Mouse (Mus musculus) embryonic fibroblast, embryonic 13.5 days (primary cell): Measurements from ENCODE around the gene Ints11.

Experiments used
- CTCF ChIP-seq: IDR thresholded peaks from 2 replicates; pipeline ENCODE4 v1.5.1; 2011; ENCODE audit warnings: mild to moderate bottlenecking, control low read depth, low read length, moderate library complexity, borderline replicate concordance; ENCODE audit not compliant: insufficient read depth
- POLR2A ChIP-seq: IDR thresholded peaks from 2 replicates; pipeline ENCODE4 v1.6.1; 2011; ENCODE audit warnings: low read depth, mild to moderate bottlenecking, control low read depth, low read length, moderate library complexity

DNA sequence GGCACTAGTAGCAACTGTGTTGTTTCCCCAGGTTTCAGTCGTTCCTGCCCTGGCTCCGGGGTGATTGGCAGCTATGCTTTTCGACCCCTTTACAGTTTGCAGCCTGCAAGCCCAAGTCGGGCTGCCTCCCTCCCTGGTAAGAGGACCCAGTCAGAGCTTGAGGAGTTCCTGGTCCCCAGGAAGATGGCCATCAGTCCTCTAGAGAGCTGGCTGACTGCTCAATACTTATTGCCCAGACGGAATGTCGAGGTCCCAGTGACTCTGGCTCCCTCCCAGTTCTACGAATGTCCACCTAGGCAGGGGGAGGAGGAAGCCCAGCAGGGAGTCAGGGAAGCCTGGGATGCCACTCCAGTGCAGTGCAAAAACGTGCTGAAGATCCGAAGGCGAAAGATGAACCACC, 37.0 kb upstream of the Ints11 start:
- TF ChIP-seq POLR2A (no peak), CTCF (no peak)
